Mouse (Mus musculus) embryonic facial prominence, embryonic 12.5 days (tissue): Measurements from ENCODE around the gene Suco. TPM values are rescaled to one million over a fixed set of nuclear protein-coding genes. Genes with fewer than 3 reads are reported as not detected.

ENCODE experiments used
- ATAC-seq: fragments of 200-750 bp; cut with Nextera tagmentation; 2 replicates; pipeline ENCODE4 v1.8.0; 2017; ENCODE audit not compliant: insufficient number of reproducible peaks, insufficient read depth, low FRiP score, low TSS enrichment
- H3K27ac ChIP-seq: fragments of 300-500 bp; sonication (generic); 2 replicates; pipeline ENCODE4 v1.5.1; 2016; ENCODE audit warnings: mild to moderate bottlenecking
- H3K27me3 ChIP-seq: fragments of 300-500 bp; sonication (generic); 2 replicates; pipeline ENCODE4 v1.6.1; 2016; ENCODE audit warnings: mild to moderate bottlenecking, moderate library complexity
- H3K36me3 ChIP-seq: fragments of 300-500 bp; sonication (generic); 2 replicates; pipeline ENCODE4 v1.6.1; 2016; ENCODE audit warnings: mild to moderate bottlenecking
- H3K4me1 ChIP-seq: fragments of 300-500 bp; sonication (generic); 2 replicates; pipeline ENCODE4 v1.6.1; 2016
- H3K4me2 ChIP-seq: fragments of 300-500 bp; sonication (generic); replicated peaks from 2 replicates; pipeline ENCODE4 v1.6.1; 2016; ENCODE audit warnings: mild to moderate bottlenecking, moderate library complexity
- H3K4me3 ChIP-seq: fragments of 300-500 bp; sonication (generic); 2 replicates; pipeline ENCODE4 v1.5.1; 2016; ENCODE audit warnings: mild to moderate bottlenecking
- H3K9ac ChIP-seq: fragments of 300-500 bp; sonication (generic); 2 replicates; pipeline ENCODE4 v1.6.1; 2016; ENCODE audit warnings: mild to moderate bottlenecking, moderate library complexity
- H3K9me3 ChIP-seq: fragments of 300-500 bp; sonication (generic); 2 replicates; pipeline ENCODE4 v1.6.1; 2016; ENCODE audit warnings: mild to moderate bottlenecking, moderate library complexity
- WGBS: fragments of 180-500 bp; shearing (Covaris S2); methylation state at CpG from one replicate; pipeline ENCODE4 v1.1.7; 2016; 5-methylcytosine and 5-hydroxymethylcytosine counted together
- polyA plus RNA-seq: library from polyadenylated mRNA; unstranded; fragments of >200 nt; fragmentation: Nextera tagmentation; extraction: Ambion mirVana; gene quantifications from 2 replicates; pipeline ENCODE4 v1.2.1, GENCODE M21; 2016

Suco gene
- polyA plus RNA-seq, 1 experiment from 2014 or later = 44.9 TPM

GRCm38 (mm10) chr1:161804541-161804971 is 71.9 kb downstream of the Suco start:
- Histone ChIP-seq H3K9me3 (no peaks in the 10 kb centered on the region), H3K4me3 (no peak overlapping the region), H3K27ac (no peak overlapping the region), H3K4me2 (no peak overlapping the region), H3K9ac (no peak overlapping the region), H3K4me1 (no peaks in the 10 kb centered on the region), H3K27me3 (no peaks in the 10 kb centered on the region), H3K36me3 (no peaks in the 10 kb centered on the region)
- no peak for ATAC-seq
- 71% methylated on average over 8 of the region's 8 CpGs for WGBS

- no peak overlapping the region for H3K4me2 ChIP-seq
- H3K4me3 ChIP-seq = no peak overlapping the region
- ATAC-seq = no peak
- no peaks in the 10 kb centered on the region for H3K36me3 ChIP-seq
- H3K27me3 ChIP-seq = no peaks in the 10 kb centered on the region
- no peak overlapping the region for H3K9ac ChIP-seq
- 76% methylated on average over 2 of the region's 2 CpGs for WGBS
- H3K9me3 ChIP-seq = no peaks in the 10 kb centered on the region
- H3K27ac ChIP-seq = no peak overlapping the region
- no peaks in the 10 kb centered on the region for H3K4me1 ChIP-seq
Measured at GRCm38 (mm10) chr1:161801321-161801720, 75.2 kb downstream of the Suco start.

GRCm38 (mm10) chr1:161800256-161800655 is 76.2 kb downstream of the Suco start:
- Histone ChIP-seq H3K36me3 (no peaks in the 10 kb centered on the region), H3K4me3 (no peak overlapping the region), H3K9ac (no peak overlapping the region), H3K27me3 (no peaks in the 10 kb centered on the region), H3K4me1 (no peaks in the 10 kb centered on the region), H3K4me2 (no peak overlapping the region), H3K27ac (no peak overlapping the region), H3K9me3 (no peaks in the 10 kb centered on the region)
- no peak for ATAC-seq

GRCm38 (mm10) chr1:161799791-161800190 is 76.7 kb downstream of the Suco start:
- ATAC-seq = no peak
- Histone ChIP-seq H3K27me3 (no peaks in the 10 kb centered on the region), H3K9me3 (no peaks in the 10 kb centered on the region), H3K4me3 (no peak overlapping the region), H3K27ac (no peak overlapping the region), H3K4me1 (no peaks in the 10 kb centered on the region), H3K36me3 (no peaks in the 10 kb centered on the region), H3K9ac (no peak overlapping the region), H3K4me2 (no peak overlapping the region)

- 88% methylated on average over 3 of the region's 3 CpGs for WGBS
- Histone ChIP-seq H3K27ac (no peak overlapping the region), H3K9me3 (no peaks in the 10 kb centered on the region), H3K27me3 (no peaks in the 10 kb centered on the region), H3K4me2 (no peak overlapping the region), H3K4me3 (no peak overlapping the region), H3K4me1 (no peaks in the 10 kb centered on the region), H3K9ac (no peak overlapping the region), H3K36me3 (no peaks in the 10 kb centered on the region)
- no peak for ATAC-seq
Measured at GRCm38 (mm10) chr1:161798866-161799265, 77.6 kb downstream of the Suco start.

GRCm38 (mm10) chr1:161794447-161795211 is 81.9 kb downstream of the Suco start:
- Histone ChIP-seq H3K36me3 (no peaks in the 10 kb centered on the region), H3K9ac (no peak overlapping the region), H3K27me3 (no peaks in the 10 kb centered on the region), H3K9me3 (no peaks in the 10 kb centered on the region), H3K4me2 (no peak overlapping the region), H3K4me1 (no peaks in the 10 kb centered on the region), H3K27ac (no peak overlapping the region), H3K4me3 (no peak overlapping the region)
- WGBS = 83% methylated on average over 10 of the region's 10 CpGs
- ATAC-seq = no peak

GRCm38 (mm10) chr1:161793321-161793720 is 83.2 kb downstream of the Suco start:
- Histone ChIP-seq H3K9me3 (no peaks in the 10 kb centered on the region), H3K4me1 (no peaks in the 10 kb centered on the region), H3K4me2 (no peak overlapping the region), H3K27ac (no peak overlapping the region), H3K9ac (no peak overlapping the region), H3K36me3 (no peaks in the 10 kb centered on the region), H3K27me3 (no peaks in the 10 kb centered on the region), H3K4me3 (no peak overlapping the region)
- WGBS = 82% methylated on average over 3 of the region's 3 CpGs
- no peak for ATAC-seq

GRCm38 (mm10) chr1:161792687-161792969 is 83.9 kb downstream of the Suco start:
- Histone ChIP-seq H3K4me2 (no peak overlapping the region), H3K4me1 (no peaks in the 10 kb centered on the region), H3K36me3 (no peaks in the 10 kb centered on the region), H3K27me3 (no peaks in the 10 kb centered on the region), H3K27ac (no peak overlapping the region), H3K9me3 (no peaks in the 10 kb centered on the region), H3K4me3 (no peak overlapping the region), H3K9ac (no peak overlapping the region)
- WGBS = 91% methylated on average over 4 of the region's 4 CpGs
- ATAC-seq = no peak

- H3K9me3 ChIP-seq = no peaks in the 10 kb centered on the region
- H3K4me2 ChIP-seq = no peak overlapping the region
- no peaks in the 10 kb centered on the region for H3K27me3 ChIP-seq
- ATAC-seq = no peak
- 89% methylated on average over 8 of the region's 8 CpGs for WGBS
- H3K4me1 ChIP-seq = no peaks in the 10 kb centered on the region
- no peak overlapping the region for H3K9ac ChIP-seq
- H3K27ac ChIP-seq = no peak overlapping the region
- H3K36me3 ChIP-seq = no peaks in the 10 kb centered on the region
- no peak overlapping the region for H3K4me3 ChIP-seq
Measured at GRCm38 (mm10) chr1:161791854-161792686, 84.4 kb downstream of the Suco start.

GRCm38 (mm10) chr1:161788339-161788738 is 88.1 kb downstream of the Suco start, which contains the start of gene Fasl:
TSS of gene Fasl (minus strand) at chr1:161788495.
- no peak within 1 kb of the TSS for H3K9ac ChIP-seq
- H3K36me3 ChIP-seq = no peaks in the 10 kb centered on the region
- no peak within 1 kb of the TSS for H3K4me2 ChIP-seq
- no peak for ATAC-seq
- no peaks in the 10 kb centered on the region for H3K9me3 ChIP-seq
- H3K4me3 ChIP-seq = no peak within 1 kb of the TSS
- no peak within 1 kb of the TSS for H3K27ac ChIP-seq
- WGBS = 84% methylated on average over 9 of the region's 9 CpGs
- H3K27me3 ChIP-seq = no peaks in the 10 kb centered on the region
- H3K4me1 ChIP-seq = no peaks in the 10 kb centered on the region

- Histone ChIP-seq H3K36me3 (no peaks in the 10 kb centered on the region), H3K27me3 (no peaks in the 10 kb centered on the region), H3K27ac (no peak overlapping the region), H3K9ac (no peak overlapping the region), H3K4me3 (no peak overlapping the region), H3K4me2 (no peak overlapping the region), H3K9me3 (no peaks in the 10 kb centered on the region), H3K4me1 (no peaks in the 10 kb centered on the region)
- ATAC-seq = no peak
- WGBS = 87% methylated on average over 2 of the region's 2 CpGs
Measured at GRCm38 (mm10) chr1:161782725-161783124, 93.8 kb downstream of the Suco start.

GRCm38 (mm10) chr1:161781594-161781993 is 94.9 kb downstream of the Suco start:
- no peak overlapping the region for H3K9ac ChIP-seq
- ATAC-seq = no peak

More at GRCm38 (mm10) chr1:161781594-161781993, 94.9 kb downstream of the Suco start:
- H3K27me3 ChIP-seq = no peaks in the 10 kb centered on the region
- H3K9me3 ChIP-seq = no peaks in the 10 kb centered on the region
- no peaks in the 10 kb centered on the region for H3K36me3 ChIP-seq
- no peak overlapping the region for H3K4me2 ChIP-seq
- no peaks in the 10 kb centered on the region for H3K4me1 ChIP-seq
- no peak overlapping the region for H3K4me3 ChIP-seq
- no peak overlapping the region for H3K27ac ChIP-seq
- WGBS = 87% methylated on average over 5 of the region's 5 CpGs
